Mouse (Mus musculus) bone marrow, adult 2 months (tissue): ENCODE data around the gene Prtg. TPM values are rescaled to one million over a fixed set of nuclear protein-coding genes. Genes with fewer than 3 reads are reported as not detected.

Experiments used
- H3K27ac ChIP-seq: fragments of 200-500 bp; 2 replicates; pipeline ENCODE4 v1.5.1; 2012; ENCODE audit warnings: low read depth, mild to moderate bottlenecking, control low read depth, inconsistent platforms, low read length; ENCODE audit not compliant: control insufficient read depth, poor library complexity, insufficient read depth
- H3K4me1 ChIP-seq: fragments of 200-500 bp; 2 replicates; pipeline ENCODE4 v1.6.1; 2011; ENCODE audit warnings: low read length; ENCODE audit not compliant: control insufficient read depth, insufficient read depth
- H3K4me3 ChIP-seq: fragments of 200-500 bp; replicated peaks from 2 replicates; pipeline ENCODE3; 2011; ENCODE audit warnings: mild to moderate bottlenecking, low read depth, low read length, control low read depth; ENCODE audit not compliant: control insufficient read depth
- CTCF ChIP-seq: fragments of 200-500 bp; IDR thresholded peaks from 2 replicates; pipeline ENCODE4 v1.5.1; 2011; ENCODE audit warnings: low read length, control low read depth; ENCODE audit not compliant: control insufficient read depth, insufficient read depth
- POLR2A ChIP-seq: fragments of 200-500 bp; IDR thresholded peaks from 2 replicates; pipeline ENCODE4 v1.6.1; 2011; ENCODE audit warnings: low read depth, mild to moderate bottlenecking, control low read depth, low read length, borderline replicate concordance; ENCODE audit not compliant: control insufficient read depth
- WGBS: fragments of 180-500 bp; shearing (Covaris S2); methylation state at CpG from one replicate; pipeline ENCODE4 v1.1.7; 2018; 5-methylcytosine and 5-hydroxymethylcytosine counted together
- polyA plus RNA-seq: library from polyadenylated mRNA; stranded (reverse); fragments of >200 nt; gene quantifications from 2 replicates; pipeline ENCODE4 v1.2.4, GENCODE M21; 2011; ENCODE audit warnings: low replicate concordance; ENCODE audit not compliant: missing spikeins, insufficient read depth, insufficient read length

Prtg gene
- polyA plus RNA-seq, 1 experiment = 0.55 TPM

- Histone ChIP-seq H3K27ac (no peak overlapping the region), H3K4me1 (no peaks in the 10 kb centered on the region), H3K4me3 (no peak overlapping the region)
- no peak for TF ChIP-seq CTCF
- no peak for TF ChIP-seq POLR2A
- WGBS = 49% methylated on average over 3 of the region's 3 CpGs
These were observed 116.4 kb downstream of the Prtg start for GRCm38 (mm10) chr9:72923068-72923467.

GRCm38 (mm10) chr9:72925021-72925934 is 118.6 kb downstream of the Prtg start, which contains the start of gene Pygo1:
TSS of gene Pygo1 (plus strand) at chr9:72925645.
- WGBS = 2% methylated on average over 107 of the region's 108 CpGs

GRCm38 (mm10) chr9:72925935-72926258 is 119.2 kb downstream of the Prtg start:
- H3K4me3 ChIP-seq = no peak overlapping the region
- WGBS = 7% methylated on average over 20 of the region's 20 CpGs

More at GRCm38 (mm10) chr9:72925021-72925934, 118.6 kb downstream of the Prtg start, which contains the start of gene Pygo1:
- Histone ChIP-seq H3K4me3 (no peak within 1 kb of the TSS), H3K4me1 (no peaks in the 10 kb centered on the region), H3K27ac (no peak within 1 kb of the TSS)
- TF ChIP-seq CTCF = no peak
- no peak for TF ChIP-seq POLR2A

GRCm38 (mm10) chr9:72931166-72931790 is 124.6 kb downstream of the Prtg start:
- no peak for TF ChIP-seq POLR2A
- no peak for TF ChIP-seq CTCF
- no peak overlapping the region for H3K27ac ChIP-seq
- no peaks in the 10 kb centered on the region; the same call in 1 of the 2 replicates for H3K4me1 ChIP-seq
- WGBS = 78% methylated on average over 13 of the region's 13 CpGs
- H3K4me3 ChIP-seq = no peak overlapping the region

More at GRCm38 (mm10) chr9:72925935-72926258, 119.2 kb downstream of the Prtg start:
- no peak overlapping the region for H3K27ac ChIP-seq
- TF ChIP-seq CTCF (no peak), POLR2A (no peak)
- H3K4me1 ChIP-seq = no peaks in the 10 kb centered on the region

GRCm38 (mm10) chr9:72935309-72935708 is 128.6 kb downstream of the Prtg start:
- 82% methylated on average over 4 of the region's 4 CpGs for WGBS

GRCm38 (mm10) chr9:72936301-72936700 is 129.6 kb downstream of the Prtg start:
- Histone ChIP-seq H3K4me3 (no peak overlapping the region), H3K27ac (no peak overlapping the region), H3K4me1 (no peaks in the 10 kb centered on the region; the same call in none of the 2 replicates)
- TF ChIP-seq POLR2A (no peak), CTCF (no peak)
- 61% methylated on average over 2 of the region's 2 CpGs for WGBS

More at GRCm38 (mm10) chr9:72935309-72935708, 128.6 kb downstream of the Prtg start:
- H3K27ac ChIP-seq = no peak overlapping the region
- H3K4me1 ChIP-seq = no peaks in the 10 kb centered on the region; the same call in none of the 2 replicates
- H3K4me3 ChIP-seq = no peak overlapping the region
- TF ChIP-seq CTCF = no peak
- TF ChIP-seq POLR2A = no peak

- no peak overlapping the region for H3K27ac ChIP-seq
- WGBS = 73% methylated on average over 3 of the region's 3 CpGs
- H3K4me3 ChIP-seq = no peak overlapping the region
- no peaks in the 10 kb centered on the region; the same call in 1 of the 2 replicates for H3K4me1 ChIP-seq
- TF ChIP-seq POLR2A (no peak), CTCF (peak; percentile 25; the same call in 1 of the 2 replicates)
These were observed 136.8 kb downstream of the Prtg start for GRCm38 (mm10) chr9:72943424-72943823.

- WGBS = 91% methylated on average over 13 of the region's 13 CpGs
These were observed 137.6 kb downstream of the Prtg start for GRCm38 (mm10) chr9:72944286-72944685.

More at GRCm38 (mm10) chr9:72944286-72944685, 137.6 kb downstream of the Prtg start:
- Histone ChIP-seq H3K4me1 (no peaks in the 10 kb centered on the region; the same call in 1 of the 2 replicates), H3K4me3 (no peak overlapping the region), H3K27ac (no peak overlapping the region)
- TF ChIP-seq POLR2A = no peak
- no peak for TF ChIP-seq CTCF
